Mouse (Mus musculus): Measurements from ENCODE around the gene Rimklb. TPM values are rescaled to one million over a fixed set of nuclear protein-coding genes. Genes with fewer than 3 reads are reported as not detected.

Gene Rimklb
- total and polyA plus RNA-seq, 3 experiments: not detected

- TF ChIP-seq IRF4 (IDR thresholded peaks at IDR 0.05; ENCODE audit: low read depth, low read length): peak; percentile 99
- peak; percentile 94 for TF ChIP-seq BHLHE40 (IDR thresholded peaks at IDR 0.05; ENCODE audit: low read depth, low read length)
These were observed 29.0 kb upstream of the Rimklb start (continued) for GRCm38 (mm10) chr6:122527596-122527995.

DNA sequence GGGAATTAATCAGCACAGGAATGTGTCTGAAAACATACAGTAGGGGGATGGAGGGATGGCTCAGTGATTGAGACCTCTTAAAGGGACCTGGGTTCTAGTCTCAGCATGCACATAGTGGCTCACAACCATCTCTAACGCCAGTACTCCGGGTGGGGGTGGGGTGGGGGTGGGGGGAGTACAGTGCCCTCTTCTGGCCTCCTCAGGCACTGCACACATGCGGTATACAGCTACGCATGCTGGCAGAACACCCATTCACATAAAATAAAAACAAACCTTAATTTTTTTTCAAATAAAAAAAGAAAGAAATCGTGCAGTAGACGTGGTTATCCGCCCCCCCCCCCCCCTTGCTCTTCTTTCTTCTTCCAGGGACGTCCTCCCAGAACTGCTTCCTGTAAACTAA, 24.7 kb upstream of the Rimklb start:
- no peak overlapping the region for H3K4me2 ChIP-seq (ENCODE audit: insufficient read depth, low read depth, poor library complexity, severe bottlenecking)
- no peak for DNase-seq (ENCODE audit: extremely low read depth)
- no peak overlapping the region for H3K9ac ChIP-seq (ENCODE audit: insufficient read depth, low read depth)
- peaks cover 5 to 25% of the 10 kb centered on the region in 2 experiments; a peak in 2 of 4 replicates for H3K4me1 ChIP-seq (ENCODE audit: control insufficient read depth in 1 of 2, insufficient read depth in 2 of 2)
- TF ChIP-seq CTCF (conservative IDR thresholded peaks at IDR 0.05 in 1 of 2, IDR thresholded peaks at IDR 0.05 in 1 of 2; ENCODE audit: low read depth in 2 of 2, low read length in 2 of 2) (peak in 1 of 2 experiments; percentile 7; a peak in 1 of 4 replicates), ZC3H11A (IDR thresholded peaks at IDR 0.05; ENCODE audit: low read depth, low read length) (no peak)
- H3K36me3 ChIP-seq (replicated peaks in 1 of 2; ENCODE audit: control insufficient read depth in 1 of 2, insufficient read depth in 1 of 2, low read length in 1 of 2): no peaks in the 10 kb centered on the region
- peaks cover 2% of the 10 kb centered on the region for H3K9me3 ChIP-seq (replicated peaks; ENCODE audit: low read length)
- in situ Hi-C loops (cut with MboI; ENCODE audit: low pct_ligation_motif_present, low pct_unique_long_range_greater_than_20kb, low sequenced_read_pairs) (loop anchor here (5.0 kb wide), 1 partner anchor 39 kb away; no protein-coding TSS in a partner anchor), dilution Hi-C loops (cut with MboI; ENCODE audit: extremely low pct_ligation_motif_present, extremely low pct_unique_long_range_greater_than_20kb, low sequenced_read_pairs) (no loop called here)
- no peak overlapping the region for H3K27ac ChIP-seq (ENCODE audit: insufficient read depth, low read depth)
- H3K79me2 ChIP-seq (replicated peaks; ENCODE audit: control insufficient read depth, extremely low read depth, insufficient read depth, poor library complexity, severe bottlenecking): no peaks in the 10 kb centered on the region
- no peak overlapping the region for H3K4me3 ChIP-seq (replicated peaks in 1 of 3; ENCODE audit: low read depth in 2 of 3, low read length in 2 of 3, poor library complexity in 1 of 3)
- H3K27me3 ChIP-seq (replicated peaks): peaks cover 4% of the 10 kb centered on the region

DNA sequence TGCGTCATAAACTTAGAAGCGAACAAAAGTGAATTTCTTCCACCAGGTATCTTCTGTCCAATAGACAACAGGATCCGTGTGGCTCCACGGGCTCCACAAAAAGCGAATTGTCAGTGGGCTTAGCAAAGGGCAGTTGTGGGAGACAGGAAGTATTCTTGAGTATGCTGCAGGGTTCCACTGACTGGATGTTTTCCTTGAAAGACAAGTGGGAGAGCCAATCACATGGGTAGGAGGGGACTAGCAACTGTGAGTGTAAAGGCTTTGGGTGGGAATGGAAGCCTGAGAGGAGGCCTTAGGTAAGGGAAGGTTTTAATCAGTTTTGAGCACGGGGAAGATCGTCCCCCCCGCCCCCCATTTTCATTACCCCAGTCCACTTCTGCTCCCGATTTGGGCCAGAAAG, 24.0 kb upstream of the Rimklb start:
- no peak overlapping the region for H3K4me2 ChIP-seq (ENCODE audit: insufficient read depth, low read depth, poor library complexity, severe bottlenecking)
- H3K9me3 ChIP-seq (replicated peaks; ENCODE audit: low read length): peaks cover 2% of the 10 kb centered on the region
- no peak overlapping the region for H3K27ac ChIP-seq (ENCODE audit: insufficient read depth, low read depth)
- no peaks in the 10 kb centered on the region for H3K79me2 ChIP-seq (replicated peaks; ENCODE audit: control insufficient read depth, extremely low read depth, insufficient read depth, poor library complexity, severe bottlenecking)
- no peak overlapping the region for H3K9ac ChIP-seq (ENCODE audit: insufficient read depth, low read depth)
- no peak overlapping the region for H3K4me3 ChIP-seq (replicated peaks in 1 of 3; ENCODE audit: low read depth in 2 of 3, low read length in 2 of 3, poor library complexity in 1 of 3)
- peaks cover 4% of the 10 kb centered on the region for H3K27me3 ChIP-seq (replicated peaks)
- peaks cover 5 to 20% of the 10 kb centered on the region in 2 experiments; a peak in 2 of 4 replicates for H3K4me1 ChIP-seq (ENCODE audit: control insufficient read depth in 1 of 2, insufficient read depth in 2 of 2)
- in situ Hi-C loops (cut with MboI; ENCODE audit: low pct_ligation_motif_present, low pct_unique_long_range_greater_than_20kb, low sequenced_read_pairs): loop anchor here (5.0 kb wide), 1 partner anchor 40 kb away; no protein-coding TSS in a partner anchor
- dilution Hi-C loops (cut with MboI; ENCODE audit: extremely low pct_ligation_motif_present, extremely low pct_unique_long_range_greater_than_20kb, low sequenced_read_pairs): no loop called here
- peak; percentile 29 for DNase-seq (ENCODE audit: extremely low read depth)
- H3K36me3 ChIP-seq (replicated peaks in 1 of 2; ENCODE audit: control insufficient read depth in 1 of 2, insufficient read depth in 1 of 2, low read length in 1 of 2): no peaks in the 10 kb centered on the region
- TF ChIP-seq USF2 (conservative IDR thresholded peaks at IDR 0.05; ENCODE audit: low read depth, low read length) (no peak), MYC (IDR thresholded peaks at IDR 0.05; ENCODE audit: low read depth, low read length) (no peak), TCF12 (IDR thresholded peaks at IDR 0.05; ENCODE audit: low read depth, low read length) (no peak), ETS1 (conservative IDR thresholded peaks at IDR 0.05; ENCODE audit: low read depth, low read length) (no peak), SMC3 (IDR thresholded peaks at IDR 0.05; ENCODE audit: low read depth, low read length) (no peak), CTCF (conservative IDR thresholded peaks at IDR 0.05 in 1 of 2, IDR thresholded peaks at IDR 0.05 in 1 of 2; ENCODE audit: low read depth in 2 of 2, low read length in 2 of 2) (no peak), MAZ (IDR thresholded peaks at IDR 0.05; ENCODE audit: low read depth, low read length) (no peak), HCFC1 (IDR thresholded peaks at IDR 0.05; ENCODE audit: low read depth, low read length) (no peak), JUND (conservative IDR thresholded peaks at IDR 0.05; ENCODE audit: low read depth, low read length) (no peak), NRF1 (IDR thresholded peaks at IDR 0.05; ENCODE audit: low read depth, low read length) (no peak), ZNF384 (IDR thresholded peaks at IDR 0.05; ENCODE audit: low read depth, low read length) (no peak), BHLHE40 (IDR thresholded peaks at IDR 0.05; ENCODE audit: low read depth, low read length) (no peak), KAT2A (IDR thresholded peaks at IDR 0.05; ENCODE audit: insufficient replicate concordance, low read length) (no peak), SIN3A (IDR thresholded peaks at IDR 0.05; ENCODE audit: low read length) (no peak), EP300 (IDR thresholded peaks at IDR 0.05; ENCODE audit: low read length) (no peak), E2F4 (IDR thresholded peaks at IDR 0.05; ENCODE audit: insufficient replicate concordance, low read depth, low read length) (no peak), UBTF (IDR thresholded peaks at IDR 0.05; ENCODE audit: low read depth, low read length) (no peak)

Measured in CH12.LX (cell line).